Mouse (Mus musculus) ES-Bruce4 (cell line): ENCODE measurements at regions not wholly inside any gene's neighbourhood (a gene's known extent, or its start where the extent isn't known, plus 50 kb on each side); places are given as distances from the start of the nearest gene placed in this dataset.

ENCODE experiments used
- H3K27ac ChIP-seq: 2 replicates; pipeline ENCODE4 v1.5.1; 2012; ENCODE audit warnings: low read length, inconsistent platforms; ENCODE audit not compliant: insufficient read depth
- H3K27me3 ChIP-seq: 2 replicates; pipeline ENCODE4 v1.6.1; 2012; ENCODE audit warnings: mild to moderate bottlenecking, low read length, inconsistent platforms; ENCODE audit not compliant: control insufficient read depth, poor library complexity, insufficient read depth, severe bottlenecking
- H3K36me3 ChIP-seq: 2 replicates; pipeline ENCODE4 v1.6.1; 2012; ENCODE audit warnings: inconsistent platforms, mild to moderate bottlenecking, low read length, moderate library complexity; ENCODE audit not compliant: control insufficient read depth, poor library complexity, insufficient read depth, severe bottlenecking
- H3K4me1 ChIP-seq: one replicate; pipeline ENCODE4 v1.8.1; 2011; ENCODE audit warnings: low read length; ENCODE audit not compliant: control insufficient read depth, insufficient read depth
- H3K4me3 ChIP-seq: 2 replicates; pipeline ENCODE4 v1.5.1; 2011; ENCODE audit warnings: low read depth, mild to moderate bottlenecking, low read length
- H3K9ac ChIP-seq: 2 replicates; pipeline ENCODE4 v1.6.1; 2012; ENCODE audit warnings: low read depth, mild to moderate bottlenecking, inconsistent platforms; ENCODE audit not compliant: poor library complexity, severe bottlenecking
- H3K9me3 ChIP-seq: replicated peaks from 2 replicates; pipeline ENCODE4 v1.6.1; 2012; ENCODE audit warnings: mild to moderate bottlenecking, low read length, inconsistent platforms; ENCODE audit not compliant: control insufficient read depth, poor library complexity, insufficient read depth, severe bottlenecking
- CTCF ChIP-seq: IDR thresholded peaks from one replicate; pipeline ENCODE4 v1.8.1; 2011; ENCODE audit warnings: low read depth, low read length
- EP300 ChIP-seq: IDR thresholded peaks from 2 replicates; pipeline ENCODE4 v1.6.1; 2011; ENCODE audit warnings: low read depth, low read length; ENCODE audit not compliant: insufficient read depth
- POLR2A ChIP-seq: IDR thresholded peaks from one replicate; pipeline ENCODE4 v1.8.1; 2011; ENCODE audit warnings: low read length; ENCODE audit not compliant: insufficient read depth

DNA sequence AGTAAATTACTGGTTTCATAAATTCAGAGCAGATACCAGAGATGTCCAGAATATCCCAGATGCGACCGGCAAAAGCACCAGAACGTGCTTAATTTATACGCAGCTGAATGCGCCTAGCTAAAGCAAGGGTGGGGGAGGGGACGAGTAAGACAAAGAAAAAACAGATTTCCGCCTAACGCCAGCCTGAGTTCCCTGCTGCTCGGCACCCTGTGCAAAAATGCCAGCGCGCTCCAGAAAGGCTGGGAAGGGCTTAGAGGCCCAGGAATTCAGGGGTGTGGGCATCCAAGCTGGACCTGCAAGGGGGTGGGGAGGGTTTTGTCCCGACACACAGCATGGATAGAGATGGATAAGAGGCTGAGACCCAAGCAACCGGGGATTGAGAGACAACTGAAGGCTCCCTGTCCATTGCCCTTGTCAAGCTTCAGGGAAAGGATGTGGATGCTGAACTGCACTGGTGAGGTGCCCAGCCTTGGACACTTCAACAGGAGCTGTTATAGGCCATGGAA is 148.6 kb upstream of the Tox3 start:
- Histone ChIP-seq H3K4me3 (no peak overlapping the region), H3K27me3 (no peaks in the 10 kb centered on the region), H3K36me3 (no peaks in the 10 kb centered on the region), H3K27ac (no peak overlapping the region), H3K4me1 (no peaks in the 10 kb centered on the region), H3K9ac (no peak overlapping the region), H3K9me3 (no peaks in the 10 kb centered on the region; the same call in 1 of the 2 replicates)
- no peak for TF ChIP-seq EP300
- no peak for TF ChIP-seq CTCF
- TF ChIP-seq POLR2A = no peak

DNA sequence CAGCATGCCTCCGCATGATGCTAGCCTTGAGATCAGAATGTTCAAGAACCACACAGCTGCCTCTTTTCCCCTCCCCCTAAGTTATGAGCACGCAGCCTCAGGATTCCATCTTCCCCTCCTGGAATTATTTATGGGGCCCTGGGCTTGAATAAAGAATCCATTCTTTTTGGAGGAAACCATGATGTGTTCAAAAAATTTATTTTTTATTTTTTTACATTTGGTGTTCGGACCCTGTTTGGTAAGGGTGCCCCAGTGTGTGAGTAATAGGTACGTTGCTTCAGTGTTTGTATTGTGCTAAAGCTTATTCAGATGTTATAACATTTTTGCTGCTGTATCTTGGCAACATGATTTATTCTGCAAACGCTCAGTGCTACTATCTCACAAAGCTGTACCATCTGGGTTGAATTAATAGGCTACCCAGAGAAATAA is 147.8 kb upstream of the Tox3 start:
- Histone ChIP-seq H3K9me3 (no peaks in the 10 kb centered on the region; the same call in 1 of the 2 replicates), H3K36me3 (no peaks in the 10 kb centered on the region), H3K9ac (no peak overlapping the region), H3K27me3 (no peaks in the 10 kb centered on the region), H3K4me3 (no peak overlapping the region), H3K27ac (no peak overlapping the region), H3K4me1 (no peaks in the 10 kb centered on the region)
- TF ChIP-seq POLR2A (no peak), CTCF (no peak), EP300 (no peak)

DNA sequence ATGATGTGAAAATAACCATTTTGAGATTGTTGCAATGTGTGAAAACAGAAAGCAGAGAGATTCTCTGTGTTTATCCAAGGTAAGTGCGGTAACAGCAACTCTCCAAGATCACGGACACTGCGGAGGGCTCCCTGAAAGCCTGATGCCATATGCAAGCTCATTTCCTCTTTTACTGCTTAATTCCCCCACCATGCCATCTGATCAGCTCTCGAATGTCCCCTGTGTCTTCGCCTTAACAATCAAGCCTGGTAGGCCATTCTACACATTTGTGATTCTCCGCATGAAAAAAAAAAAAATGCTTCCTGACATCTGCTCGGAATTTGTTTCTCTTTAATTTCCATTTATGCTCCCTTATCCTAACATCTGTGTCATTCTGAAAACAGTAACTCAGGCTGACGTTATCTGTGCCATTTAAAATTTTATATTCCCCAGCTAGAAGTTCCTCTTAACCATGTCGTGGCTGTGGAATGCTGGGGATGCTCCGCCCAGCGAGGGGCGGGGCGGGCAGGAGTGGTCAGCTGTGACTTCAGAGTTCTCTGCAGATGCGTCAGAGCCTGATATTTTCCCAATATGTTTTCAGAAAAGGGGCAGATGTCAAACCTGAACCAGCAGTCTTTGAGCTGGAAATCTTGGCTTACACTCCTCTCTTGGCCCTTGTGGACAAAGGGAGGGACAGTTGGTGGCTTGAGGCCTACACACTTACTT is 144.5 kb upstream of the Tox3 start:
- TF ChIP-seq CTCF = no peak
- no peak for TF ChIP-seq POLR2A
- TF ChIP-seq EP300 = no peak

DNA sequence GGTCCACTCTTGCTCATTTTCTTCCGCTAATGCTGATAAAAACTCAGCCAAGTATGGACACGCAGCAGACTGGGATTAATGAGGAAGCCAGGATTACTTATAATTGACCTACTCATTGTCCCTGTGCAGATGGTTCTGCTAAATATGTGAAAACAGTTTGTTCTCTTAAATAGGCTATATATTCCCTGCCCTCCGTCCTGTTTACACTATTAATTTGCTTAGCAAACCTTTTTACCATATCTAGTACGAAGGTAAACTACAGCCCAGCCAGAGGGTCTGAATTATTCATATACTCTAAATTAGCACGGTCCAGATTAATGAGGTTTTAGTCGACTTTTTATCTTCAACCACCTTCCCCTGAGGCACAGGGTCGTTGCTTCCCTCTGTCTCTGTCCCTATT is 143.5 kb upstream of the Tox3 start:
- Histone ChIP-seq H3K9me3 (no peaks in the 10 kb centered on the region), H3K4me1 (no peaks in the 10 kb centered on the region), H3K27ac (no peak overlapping the region), H3K27me3 (no peaks in the 10 kb centered on the region; the same call in 1 of the 2 replicates), H3K4me3 (no peak overlapping the region), H3K9ac (no peak overlapping the region), H3K36me3 (no peaks in the 10 kb centered on the region)
- TF ChIP-seq EP300 = no peak

More for the DNA sequence above, 144.5 kb upstream of the Tox3 start:
- Histone ChIP-seq H3K27ac (no peak overlapping the region), H3K9ac (no peak overlapping the region), H3K36me3 (no peaks in the 10 kb centered on the region), H3K4me3 (no peak overlapping the region), H3K27me3 (no peaks in the 10 kb centered on the region; the same call in 1 of the 2 replicates), H3K4me1 (no peaks in the 10 kb centered on the region), H3K9me3 (no peaks in the 10 kb centered on the region)

DNA sequence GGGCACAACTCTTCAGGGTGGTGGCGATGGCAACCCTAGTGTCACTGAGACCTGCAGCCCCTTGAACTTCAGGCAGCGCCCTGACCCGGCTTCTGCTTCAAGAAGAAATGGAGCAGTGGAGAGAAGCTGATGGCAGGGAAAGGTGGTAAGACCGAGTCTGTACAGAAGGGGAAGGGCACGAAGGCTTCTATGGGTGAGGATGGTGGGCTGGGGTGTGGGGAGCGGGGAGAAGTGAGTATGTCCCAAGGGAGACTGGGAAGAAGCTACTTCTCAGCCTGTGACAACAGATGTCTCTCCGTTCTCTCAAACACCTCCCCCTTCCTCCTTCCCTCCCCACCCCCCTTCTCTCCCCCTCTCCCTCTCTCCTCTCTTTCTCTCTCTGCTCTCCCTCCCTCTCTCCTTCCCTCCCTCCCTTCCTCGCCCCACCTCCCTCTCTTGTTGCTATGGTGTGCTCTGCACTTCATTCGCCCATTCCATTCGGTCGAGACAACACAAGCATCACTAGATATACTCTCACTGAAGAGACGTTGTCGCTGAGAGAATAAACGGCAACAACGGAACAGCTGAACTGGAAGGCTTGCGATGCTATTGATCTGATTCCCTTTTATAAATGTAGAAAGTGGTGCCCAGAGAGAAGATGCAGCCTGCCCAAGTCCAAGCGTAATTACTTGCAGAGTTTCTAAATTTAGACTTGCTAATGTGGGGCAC is 142.7 kb upstream of the Tox3 start:
- H3K4me3 ChIP-seq = no peak overlapping the region
- H3K9me3 ChIP-seq = no peaks in the 10 kb centered on the region
- H3K36me3 ChIP-seq = no peaks in the 10 kb centered on the region
- no peak overlapping the region for H3K9ac ChIP-seq
- TF ChIP-seq CTCF (no peak), EP300 (no peak), POLR2A (no peak)
- H3K27me3 ChIP-seq = no peaks in the 10 kb centered on the region; the same call in 1 of the 2 replicates
- H3K27ac ChIP-seq = no peak overlapping the region
- no peaks in the 10 kb centered on the region for H3K4me1 ChIP-seq

DNA sequence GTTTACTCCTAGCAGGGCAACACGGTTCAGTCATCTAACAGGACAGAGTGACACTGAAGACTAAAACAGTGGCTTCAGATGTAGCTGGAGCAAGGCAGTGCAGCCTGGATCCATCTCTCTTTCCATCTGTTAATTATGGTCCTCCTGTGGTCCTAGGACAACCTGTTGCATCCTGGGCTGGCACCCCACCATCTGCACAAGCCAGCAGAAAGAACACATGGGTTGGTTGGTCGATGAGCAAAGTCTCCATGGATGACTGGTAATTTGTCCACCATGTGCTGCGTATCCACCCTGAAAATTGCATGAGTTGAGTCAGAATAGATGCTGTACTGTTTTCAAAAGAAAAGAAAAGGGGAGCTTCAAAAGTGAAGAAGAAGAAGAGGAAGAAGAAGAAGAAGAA is 138.4 kb upstream of the Tox3 start:
- no peaks in the 10 kb centered on the region for H3K36me3 ChIP-seq
- no peak overlapping the region for H3K4me3 ChIP-seq
- no peaks in the 10 kb centered on the region; the same call in 1 of the 2 replicates for H3K27me3 ChIP-seq
- H3K9me3 ChIP-seq = no peaks in the 10 kb centered on the region
- TF ChIP-seq POLR2A = no peak
- TF ChIP-seq CTCF = no peak
- no peak for TF ChIP-seq EP300
- H3K4me1 ChIP-seq = no peaks in the 10 kb centered on the region
- no peak overlapping the region for H3K27ac ChIP-seq
- no peak overlapping the region for H3K9ac ChIP-seq
